Mouse (Mus musculus) heart, embryonic 14.5 days (tissue): ENCODE results near the gene Anks3. TPM values are rescaled to one million over a fixed set of nuclear protein-coding genes. Genes with fewer than 3 reads are reported as not detected.

Experiments
- ATAC-seq: fragments of 200-750 bp; cut with Nextera tagmentation; 2 replicates; pipeline ENCODE4 v1.8.0; 2017; ENCODE audit warnings: low read depth, moderate TSS enrichment; ENCODE audit not compliant: insufficient number of reproducible peaks, insufficient read depth, low FRiP score
- H3K27ac ChIP-seq, 2 experiments: fragments of 200-500 bp in 1 of 2; fragments of 300-500 bp in 1 of 2; sonication (generic) in 1 of 2; replicated peaks in 1 of 2; 2 replicates each; pipeline ENCODE4 v1.5.1; 2012 to 2014; ENCODE audit warnings: low read depth in 2 of 2, low read length in 2 of 2, control low read depth in 1 of 2, mild to moderate bottlenecking in 1 of 2, mixed read lengths in 1 of 2; ENCODE audit not compliant: control insufficient read depth in 1 of 2, insufficient read depth in 1 of 2
- H3K27me3 ChIP-seq: fragments of 300-500 bp; sonication (generic); 2 replicates; pipeline ENCODE4 v1.6.1; 2014; ENCODE audit warnings: mild to moderate bottlenecking, low read length, control low read depth; ENCODE audit not compliant: control insufficient read depth, insufficient read depth
- H3K36me3 ChIP-seq: fragments of 300-500 bp; sonication (generic); 2 replicates; pipeline ENCODE4 v1.6.1; 2014; ENCODE audit warnings: mild to moderate bottlenecking, control low read depth, low read length, mixed read lengths; ENCODE audit not compliant: control insufficient read depth, insufficient read depth
- H3K4me1 ChIP-seq, 2 experiments: fragments of 200-500 bp in 1 of 2; fragments of 300-500 bp in 1 of 2; sonication (generic) in 1 of 2; 2 replicates each; pipeline ENCODE4 v1.6.1; 2012 to 2014; ENCODE audit warnings: low read length in 2 of 2, control low read depth in 1 of 2, mixed read lengths in 1 of 2; ENCODE audit not compliant: control insufficient read depth in 2 of 2, insufficient read depth in 2 of 2
- H3K4me2 ChIP-seq: fragments of 300-500 bp; sonication (generic); 2 replicates; pipeline ENCODE4 v1.6.1; 2014; ENCODE audit warnings: mild to moderate bottlenecking, low read length
- H3K4me3 ChIP-seq, 2 experiments: fragments of 200-500 bp in 1 of 2; fragments of 300-500 bp in 1 of 2; sonication (generic) in 1 of 2; 2 replicates each; pipeline ENCODE4 v1.5.1; 2012 to 2014; ENCODE audit warnings: low read length in 2 of 2, mild to moderate bottlenecking in 2 of 2, control low read depth in 1 of 2, low read depth in 1 of 2, moderate library complexity in 1 of 2; ENCODE audit not compliant: control insufficient read depth in 1 of 2, insufficient read depth in 1 of 2
- H3K9ac ChIP-seq: fragments of 300-500 bp; sonication (generic); 2 replicates; pipeline ENCODE4 v1.6.1; 2014; ENCODE audit warnings: mild to moderate bottlenecking, low read length
- H3K9me3 ChIP-seq: fragments of 300-500 bp; sonication (generic); 2 replicates; pipeline ENCODE4 v1.6.1; 2016; ENCODE audit warnings: low read length, control low read depth; ENCODE audit not compliant: control insufficient read depth
- WGBS: fragments of 180-500 bp; shearing (Covaris S2); extraction: QIAGEN DNeasy Blood & Tissue Kit; methylation state at CpG from one replicate; pipeline ENCODE4 v1.1.7; 2014; 5-methylcytosine and 5-hydroxymethylcytosine counted together
- polyA plus RNA-seq: library from polyadenylated mRNA; unstranded; fragments of >200 nt; fragmentation: Nextera tagmentation; extraction: Ambion mirVana; gene quantifications from 2 replicates; pipeline ENCODE4 v1.2.1, GENCODE M21; 2014

Gene Anks3
- polyA plus RNA-seq, result 26.6 and 32.3 TPM in 2 replicates

DNA sequence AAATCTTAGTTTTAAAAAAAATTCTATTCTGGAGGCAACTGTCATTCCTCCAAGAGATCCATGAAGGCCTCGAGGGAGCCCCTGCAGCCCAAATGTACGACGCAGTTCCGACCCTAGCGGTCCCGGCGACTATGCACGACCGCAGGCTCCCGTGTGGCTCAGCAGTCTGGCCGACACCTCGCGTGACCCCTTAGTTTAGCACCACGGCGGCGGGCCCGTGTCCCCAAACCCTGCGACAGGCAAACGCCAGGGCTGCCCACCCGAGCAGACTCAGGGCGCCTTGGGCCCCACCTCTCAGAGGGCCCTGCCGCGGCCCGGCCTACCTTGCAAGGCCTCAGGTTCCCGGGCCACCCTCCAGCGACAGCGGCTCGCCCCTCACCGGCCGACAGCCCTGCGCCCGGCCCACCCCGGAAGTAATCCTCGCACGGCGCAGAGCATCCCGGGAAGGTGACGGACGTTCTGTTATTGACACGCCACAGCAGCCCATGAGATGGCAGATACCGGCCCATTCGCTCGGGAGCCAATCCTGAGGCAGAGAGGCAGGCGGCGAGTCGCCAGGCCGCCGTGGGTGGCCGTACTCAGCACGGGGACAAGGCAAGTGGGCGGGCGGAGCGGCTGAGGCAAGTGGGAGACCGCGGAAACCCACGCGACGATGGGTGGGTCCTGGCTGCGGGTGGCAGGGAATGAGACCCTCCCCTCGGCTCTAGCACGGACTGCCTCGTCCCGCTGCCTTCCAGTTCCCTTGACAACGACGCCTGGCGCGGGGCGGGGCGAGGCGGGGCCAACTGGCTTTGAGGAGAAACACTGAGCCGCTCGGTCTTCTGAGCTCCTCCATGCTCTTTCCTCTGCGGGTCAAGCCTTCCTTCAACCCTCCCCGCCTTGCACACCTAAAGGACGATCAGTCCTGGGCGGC, at the start of gene Anks3:
Anks3 (minus strand) TSS at position 409 of the 913 bp plus-strand sequence.
- peak within 1 kb of the TSS; percentile 69 for H3K4me2 ChIP-seq
- peak within 1 kb of the TSS; percentile 67 to 69 for H3K27ac ChIP-seq
- peaks cover 4 to 16% of the 10 kb centered on the region in 2 experiments; a peak in 3 of 4 replicates for H3K4me1 ChIP-seq
- no peaks in the 10 kb centered on the region for H3K27me3 ChIP-seq
- peak; percentile 95 for ATAC-seq
- WGBS, result under 1% methylated on average over 75 of the region's 76 CpGs
- H3K9ac ChIP-seq, result peak within 1 kb of the TSS; percentile 77
- H3K9me3 ChIP-seq, result no peaks in the 10 kb centered on the region
- peaks cover 9% of the 10 kb centered on the region; the same call in 1 of the 2 replicates for H3K36me3 ChIP-seq
- peak within 1 kb of the TSS; percentile 62 to 91 for H3K4me3 ChIP-seq

- ATAC-seq, result peak; percentile 98
- under 1% methylated on average over 61 of the region's 63 CpGs for WGBS
- H3K36me3 ChIP-seq, result peaks cover 42% of the 10 kb centered on the region
These were observed 49.2 kb upstream of the Anks3 start, which contains the start of gene Rogdi for GRCm38 (mm10) chr16:5013054-5013838. Rogdi (minus strand) TSS chr16:5013553.

GRCm38 (mm10) chr16:5012036-5013005, 48.3 kb upstream of the Anks3 start:
- H3K4me2 ChIP-seq, result peak overlapping the region; percentile 93
- H3K27ac ChIP-seq, result peak overlapping the region in 1 of 2 experiments; percentile 20; a peak in 2 of 4 replicates
- H3K27me3 ChIP-seq, result no peaks in the 10 kb centered on the region
- ATAC-seq, result no peak
- no peaks in the 10 kb centered on the region for H3K9me3 ChIP-seq
- H3K4me3 ChIP-seq, result peak overlapping the region; percentile 68 to 73; a peak in 3 of 4 replicates
- H3K4me1 ChIP-seq, result peaks cover 5 to 12% of the 10 kb centered on the region in 2 experiments
- peaks cover 32% of the 10 kb centered on the region for H3K36me3 ChIP-seq
- H3K9ac ChIP-seq, result peak overlapping the region; percentile 78
- 51% methylated on average over 13 of the region's 13 CpGs for WGBS

More at GRCm38 (mm10) chr16:5013054-5013838, 49.2 kb upstream of the Anks3 start, which contains the start of gene Rogdi:
- no peaks in the 10 kb centered on the region for H3K27me3 ChIP-seq
- H3K4me1 ChIP-seq, result peaks cover 5 to 9% of the 10 kb centered on the region in 2 experiments; a peak in 3 of 4 replicates
- H3K4me2 ChIP-seq, result peak within 1 kb of the TSS; percentile 93
- H3K9ac ChIP-seq, result peak within 1 kb of the TSS; percentile 78
- peak within 1 kb of the TSS in 1 of 2 experiments; percentile 20; a peak in 2 of 4 replicates for H3K27ac ChIP-seq
- peak within 1 kb of the TSS; percentile 68 to 73 for H3K4me3 ChIP-seq
- H3K9me3 ChIP-seq, result no peaks in the 10 kb centered on the region

- Histone ChIP-seq H3K27me3 (no peaks in the 10 kb centered on the region), H3K4me1 (peaks cover 7 to 20% of the 10 kb centered on the region in 2 experiments), H3K9me3 (no peaks in the 10 kb centered on the region), H3K4me2 (no peak overlapping the region), H3K27ac (no peak overlapping the region), H3K36me3 (peaks cover 22% of the 10 kb centered on the region), H3K9ac (no peak overlapping the region), H3K4me3 (no peak overlapping the region)
- no peak for ATAC-seq
- WGBS, result 90% methylated on average over 7 of the region's 7 CpGs
These were observed 47.3 kb upstream of the Anks3 start for GRCm38 (mm10) chr16:5011285-5011684.

DNA sequence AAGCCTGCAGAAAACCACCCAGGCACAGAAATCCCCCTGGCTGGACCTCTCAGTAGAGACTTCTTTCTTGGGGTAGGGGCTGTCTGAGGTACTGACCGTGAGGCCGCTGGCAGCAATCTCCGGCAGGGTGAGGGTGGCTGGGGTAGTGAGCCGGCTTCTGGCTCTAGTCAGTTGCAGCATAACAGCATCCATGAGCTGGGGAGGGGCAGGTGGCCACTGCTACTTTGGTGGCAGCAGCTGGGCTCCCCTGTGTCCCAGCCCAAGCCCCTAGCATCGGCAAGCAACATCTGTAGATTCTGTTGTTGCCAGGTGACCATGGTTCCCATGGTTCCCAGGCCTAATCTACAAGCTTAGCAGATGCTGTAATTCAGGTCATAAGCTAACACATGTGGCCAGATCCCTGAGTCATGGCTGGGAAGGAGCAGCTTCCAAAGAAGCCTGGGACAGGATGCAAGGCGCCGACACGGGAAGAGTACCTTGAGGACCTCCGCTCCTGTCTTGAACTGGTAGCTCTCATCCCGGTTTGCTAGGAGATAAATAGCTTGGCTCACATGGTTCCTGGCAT, 46.4 kb upstream of the Anks3 start:
- Histone ChIP-seq H3K36me3 (peaks cover 14% of the 10 kb centered on the region), H3K9me3 (no peaks in the 10 kb centered on the region), H3K27ac (no peak overlapping the region), H3K4me3 (no peak overlapping the region), H3K27me3 (no peaks in the 10 kb centered on the region), H3K9ac (no peak overlapping the region), H3K4me1 (peaks cover 7 to 20% of the 10 kb centered on the region in 2 experiments), H3K4me2 (no peak overlapping the region)
- 86% methylated on average over 10 of the region's 10 CpGs for WGBS
- no peak for ATAC-seq

- H3K4me1 ChIP-seq, result peaks cover 7 to 20% of the 10 kb centered on the region in 2 experiments
- 82% methylated on average over 12 of the region's 12 CpGs for WGBS
- H3K9me3 ChIP-seq, result no peaks in the 10 kb centered on the region
- H3K27ac ChIP-seq, result no peak overlapping the region
- H3K4me2 ChIP-seq, result no peak overlapping the region
- no peak overlapping the region for H3K9ac ChIP-seq
- no peaks in the 10 kb centered on the region for H3K36me3 ChIP-seq
- no peak overlapping the region for H3K4me3 ChIP-seq
- no peak for ATAC-seq
- H3K27me3 ChIP-seq, result no peaks in the 10 kb centered on the region
These were observed 44.1 kb upstream of the Anks3 start for GRCm38 (mm10) chr16:5008076-5008475.
